Mouse (Mus musculus) MEL (cell line): ENCODE data around the gene Rnf130. TPM values are rescaled to one million over a fixed set of nuclear protein-coding genes. Genes with fewer than 3 reads are reported as not detected.

Experiments used
- DNase-seq: peaks from one replicate; pipeline ENCODE4 v3.0.0; 2011; ENCODE audit warnings: low read depth, low spot score
- H3K27ac ChIP-seq: 2 replicates; pipeline ENCODE4 v1.5.1; 2012; ENCODE audit warnings: low read depth, mild to moderate bottlenecking, control low read depth, low read length, moderate library complexity; ENCODE audit not compliant: control insufficient read depth
- H3K27me3 ChIP-seq, 2 experiments: fragments of 150-350 bp in 1 of 2; sonication (generic) in 1 of 2; 2 replicates each; pipeline ENCODE4 v1.6.1; 2012; ENCODE audit warnings: low read length in 2 of 2, mild to moderate bottlenecking in 2 of 2, improper control_type of control experiment in 1 of 2, moderate library complexity in 1 of 2; ENCODE audit not compliant: insufficient read depth in 2 of 2, control insufficient read depth in 1 of 2
- H3K36me3 ChIP-seq, 2 experiments: 2 replicates each; pipeline ENCODE4 v1.6.1; 2012 to 2014; ENCODE audit warnings: low read length in 2 of 2, improper control_type of control experiment in 1 of 2, inconsistent platforms in 1 of 2, mild to moderate bottlenecking in 1 of 2; ENCODE audit not compliant: insufficient read depth in 2 of 2, control insufficient read depth in 1 of 2
- H3K4me1 ChIP-seq, 2 experiments: fragments of 150-350 bp in 1 of 2; sonication (generic) in 1 of 2; 2 replicates each; pipeline ENCODE4 v1.6.1; 2012; ENCODE audit warnings: low read length in 2 of 2, improper control_type of control experiment in 1 of 2, mild to moderate bottlenecking in 1 of 2; ENCODE audit not compliant: insufficient read depth in 2 of 2, control insufficient read depth in 1 of 2
- H3K4me3 ChIP-seq, 2 experiments: fragments of 150-350 bp in 1 of 2; sonication (generic) in 1 of 2; 2 replicates each; pipeline ENCODE4 v1.5.1; 2012; ENCODE audit warnings: low read depth in 2 of 2, low read length in 2 of 2, mild to moderate bottlenecking in 2 of 2, moderate library complexity in 2 of 2, control low read depth in 1 of 2, improper control_type of control experiment in 1 of 2; ENCODE audit not compliant: control insufficient read depth in 1 of 2, insufficient read depth in 1 of 2
- H3K79me2 ChIP-seq: 2 replicates; pipeline ENCODE4 v1.6.1; 2012; ENCODE audit warnings: mild to moderate bottlenecking, low read length, moderate library complexity; ENCODE audit not compliant: control insufficient read depth, poor library complexity, insufficient read depth
- H3K9ac ChIP-seq: 2 replicates; pipeline ENCODE4 v1.6.1; 2012; ENCODE audit warnings: low read depth, mild to moderate bottlenecking, control low read depth, low read length, moderate library complexity; ENCODE audit not compliant: control insufficient read depth, poor library complexity, severe bottlenecking
- H3K9me3 ChIP-seq: fragments of 150-350 bp; sonication (generic); replicated peaks from 2 replicates; pipeline ENCODE4 v1.6.1; 2012; ENCODE audit warnings: mild to moderate bottlenecking, low read length, improper control_type of control experiment, moderate library complexity; ENCODE audit not compliant: insufficient read depth
- CHD2 ChIP-seq: IDR thresholded peaks from 2 replicates; pipeline ENCODE4 v1.6.1; 2011; ENCODE audit warnings: low read length, improper control_type of control experiment
- HCFC1 ChIP-seq: IDR thresholded peaks from 2 replicates; pipeline ENCODE4 v1.6.1; 2012; ENCODE audit warnings: low read depth, mild to moderate bottlenecking, inconsistent platforms, low read length, improper control_type of control experiment, moderate library complexity
- KAT2A ChIP-seq: conservative IDR thresholded peaks from 2 replicates; pipeline ENCODE4 v1.6.1; 2012; ENCODE audit warnings: low read depth, low read length, improper control_type of control experiment, inconsistent platforms
- MAFK ChIP-seq: IDR thresholded peaks from 2 replicates; pipeline ENCODE4 v1.6.1; 2011; ENCODE audit warnings: low read depth, mild to moderate bottlenecking, low read length, improper control_type of control experiment, borderline replicate concordance
- MAZ ChIP-seq: IDR thresholded peaks from 2 replicates; pipeline ENCODE4 v1.6.1; 2012; ENCODE audit warnings: low read depth, mild to moderate bottlenecking, inconsistent platforms, low read length, improper control_type of control experiment
- MEF2A ChIP-seq: IDR thresholded peaks from 2 replicates; pipeline ENCODE4 v1.6.1; 2014; ENCODE audit warnings: low read depth, mild to moderate bottlenecking, inconsistent platforms, low read length, improper control_type of control experiment; ENCODE audit not compliant: poor library complexity, insufficient replicate concordance, severe bottlenecking; ENCODE audit errors: extremely low read depth
- MXI1 ChIP-seq: IDR thresholded peaks from 2 replicates; pipeline ENCODE4 v1.6.1; 2011; ENCODE audit warnings: mild to moderate bottlenecking, low read depth, low read length, improper control_type of control experiment
- NELFE ChIP-seq: IDR thresholded peaks from 2 replicates; pipeline ENCODE4 v1.6.1; 2011; ENCODE audit warnings: low read depth, low read length, improper control_type of control experiment
- POLR2A ChIP-seq, 2 experiments: IDR thresholded peaks; 2 replicates each; pipeline ENCODE4 v1.6.1; 2011 to 2012; ENCODE audit warnings: low read length in 2 of 2, mild to moderate bottlenecking in 2 of 2, control low read depth in 1 of 2, improper control_type of control experiment in 1 of 2, low read depth in 1 of 2, moderate library complexity in 1 of 2; ENCODE audit not compliant: control insufficient read depth in 1 of 2, insufficient read depth in 1 of 2, poor library complexity in 1 of 2
- POLR2AphosphoS2 ChIP-seq: IDR thresholded peaks from 2 replicates; pipeline ENCODE4 v1.6.1; 2011; ENCODE audit warnings: low read length, improper control_type of control experiment
- RAD21 ChIP-seq: IDR thresholded peaks from 2 replicates; pipeline ENCODE4 v1.6.1; 2011; ENCODE audit warnings: mild to moderate bottlenecking, low read depth, low read length, improper control_type of control experiment
- SIN3A ChIP-seq: IDR thresholded peaks from 2 replicates; pipeline ENCODE4 v1.6.1; 2012; ENCODE audit warnings: low read length, improper control_type of control experiment, inconsistent platforms
- TCF12 ChIP-seq: IDR thresholded peaks from 2 replicates; pipeline ENCODE4 v1.6.1; 2014; ENCODE audit warnings: low read depth, mild to moderate bottlenecking, inconsistent platforms, low read length, improper control_type of control experiment, moderate library complexity
- ZKSCAN1 ChIP-seq: IDR thresholded peaks from 2 replicates; pipeline ENCODE4 v1.6.1; 2012; ENCODE audit warnings: low read depth, mild to moderate bottlenecking, inconsistent platforms, low read length, improper control_type of control experiment, moderate library complexity
- ZMIZ1 ChIP-seq: IDR thresholded peaks from 2 replicates; pipeline ENCODE4 v1.6.1; 2012; ENCODE audit warnings: low read depth, mild to moderate bottlenecking, inconsistent platforms, low read length, improper control_type of control experiment, moderate library complexity
- ZNF384 ChIP-seq: IDR thresholded peaks from 2 replicates; pipeline ENCODE4 v1.6.1; 2012; ENCODE audit warnings: low read depth, mild to moderate bottlenecking, inconsistent platforms, low read length, improper control_type of control experiment
- polyA plus RNA-seq, 2 experiments: library from polyadenylated mRNA; stranded (reverse) in 1 of 2; unstranded in 1 of 2; fragments of >175 nt in 1 of 2; fragments of >200 nt in 1 of 2; gene quantifications; 2 replicates each; pipeline versions ENCODE4 v1.2.1 to v1.2.4; 2012; ENCODE audit warnings: low replicate concordance in 2 of 2, low read depth in 1 of 2; ENCODE audit not compliant: insufficient read length in 2 of 2, insufficient read depth in 1 of 2, missing spikeins in 1 of 2
- total RNA-seq: library from RNA; depleted of rRNA; stranded (reverse); fragments of 300-350 nt; gene quantifications from 2 replicates; pipeline ENCODE4 v1.2.3, GENCODE M21; 2012

Gene Rnf130
- total and polyA plus RNA-seq, 3 experiments = 59.5 to 507 (median 78.2) TPM

DNA sequence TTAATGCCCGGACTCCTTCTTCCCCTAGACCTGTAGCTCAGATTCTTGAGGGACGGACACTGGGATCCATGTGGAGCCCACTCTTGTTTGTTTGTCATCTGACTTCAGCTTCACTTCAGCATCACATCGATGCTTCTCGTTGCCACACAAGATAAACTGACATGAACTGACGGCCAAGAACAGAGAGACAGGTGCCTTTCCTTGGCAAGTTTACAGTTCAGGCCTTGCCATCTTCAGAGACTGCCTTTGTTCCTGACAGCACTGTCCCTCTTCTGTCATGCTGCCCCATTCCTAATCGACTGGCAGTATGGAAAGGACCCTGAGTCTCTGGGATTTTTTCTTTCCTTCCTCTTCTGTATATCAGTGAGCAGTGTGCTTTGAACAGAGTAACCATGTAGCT lies 33.9 kb downstream of the Rnf130 start:
- Histone ChIP-seq H3K79me2 (peaks cover 1% of the 10 kb centered on the region; the same call in 1 of the 2 replicates), H3K27me3 (no peaks in the 10 kb centered on the region), H3K9ac (no peak overlapping the region), H3K4me3 (no peak overlapping the region)
- DNase-seq = no peak
- TF ChIP-seq MAFK (no peak), SIN3A (no peak), ZNF384 (no peak)
- TF ChIP-seq, all 39 proteins: peak for 0
- Histone ChIP-seq H3K4me1 (peaks cover 0 to 6% of the 10 kb centered on the region in 2 experiments; a peak in 3 of 4 replicates), H3K9me3 (no peaks in the 10 kb centered on the region), H3K27ac (no peak overlapping the region), H3K36me3 (peaks cover 2 to 3% of the 10 kb centered on the region in 2 experiments; a peak in 2 of 4 replicates)

DNA sequence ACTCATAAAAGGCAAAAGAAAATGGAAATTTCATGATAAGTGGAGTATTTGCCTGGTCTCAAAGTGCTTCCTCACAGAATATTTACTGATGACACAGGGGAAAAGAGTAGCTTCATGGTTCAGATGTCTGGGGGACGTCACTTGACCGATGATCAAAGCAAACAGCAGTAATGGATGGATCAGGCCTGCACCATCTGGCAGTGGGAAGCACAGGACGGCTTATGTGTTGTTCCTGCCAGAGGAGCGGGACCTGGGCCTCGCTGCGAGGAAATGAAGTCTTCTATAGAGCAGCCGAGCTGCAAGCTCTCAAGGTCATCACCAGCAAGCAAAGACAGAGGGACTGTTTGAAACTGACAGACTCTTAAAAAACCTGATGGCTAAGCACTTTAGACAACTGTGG lies 37.0 kb downstream of the Rnf130 start:
- Histone ChIP-seq H3K79me2 (no peaks in the 10 kb centered on the region; the same call in 1 of the 2 replicates), H3K4me3 (no peak overlapping the region), H3K36me3 (peaks cover 0 to 3% of the 10 kb centered on the region in 2 experiments; a peak in 3 of 4 replicates), H3K27me3 (no peaks in the 10 kb centered on the region), H3K4me1 (peaks cover 0 to 6% of the 10 kb centered on the region in 2 experiments; a peak in 2 of 4 replicates), H3K9ac (no peak overlapping the region), H3K27ac (no peak overlapping the region), H3K9me3 (no peaks in the 10 kb centered on the region)
- no peak for TF ChIP-seq POLR2AphosphoS2
- no peak for TF ChIP-seq ZKSCAN1
- no peak for TF ChIP-seq ZMIZ1
- no peak for TF ChIP-seq MEF2A
- TF ChIP-seq POLR2A (IDR thresholded peaks at IDR 0.05; ENCODE audit: control insufficient read depth in 1 of 2, insufficient read depth in 1 of 2, low read depth in 1 of 2, low read length in 2 of 2, poor library complexity in 1 of 2) = no peak
- DNase-seq = no peak

- H3K36me3 ChIP-seq = no peaks in the 10 kb centered on the region; a peak in 1 of 4 replicates
These were observed 40.9 kb downstream of the Rnf130 start for GRCm38 (mm10) chr11:50066088-50066487.

More at GRCm38 (mm10) chr11:50066088-50066487, 40.9 kb downstream of the Rnf130 start:
- Histone ChIP-seq H3K9me3 (no peaks in the 10 kb centered on the region), H3K27ac (no peak overlapping the region), H3K9ac (no peak overlapping the region), H3K4me3 (no peak overlapping the region), H3K4me1 (no peaks in the 10 kb centered on the region; a peak in 1 of 4 replicates), H3K79me2 (no peaks in the 10 kb centered on the region), H3K27me3 (no peaks in the 10 kb centered on the region)
- DNase-seq = no peak
- TF ChIP-seq MAZ (no peak), KAT2A (no peak), MXI1 (no peak), MAFK (no peak), NELFE (no peak), CHD2 (no peak), RAD21 (no peak), TCF12 (no peak), HCFC1 (no peak)
